Mouse (Mus musculus) C2C12 (cell line): ENCODE results near the gene Atxn1. TPM values are rescaled to one million over a fixed set of nuclear protein-coding genes. Genes with fewer than 3 reads are reported as not detected.

ENCODE experiments used
- H3K27me3 ChIP-seq: one replicate; pipeline ENCODE4 v1.6.1; 2011; ENCODE audit not compliant: control insufficient read depth, insufficient read depth, insufficient read length
- H3K36me3 ChIP-seq: one replicate; pipeline ENCODE4 v1.6.1; 2011; ENCODE audit not compliant: control insufficient read depth, insufficient read depth
- H3K4me3 ChIP-seq: one replicate; pipeline ENCODE4 v1.5.1; 2011; ENCODE audit warnings: mild to moderate bottlenecking, control low read depth; ENCODE audit not compliant: poor library complexity, insufficient read depth, severe bottlenecking
- H3K79me2 ChIP-seq: one replicate; pipeline ENCODE4 v1.6.1; 2011; ENCODE audit not compliant: control insufficient read depth, insufficient read depth
- H3K79me3 ChIP-seq: one replicate; pipeline ENCODE4 v1.6.1; 2011; ENCODE audit warnings: low read depth, control low read depth
- H3ac ChIP-seq: one replicate; pipeline ENCODE3; 2011; ENCODE audit warnings: low read depth; ENCODE audit not compliant: control insufficient read depth, insufficient read length
- CEBPB ChIP-seq: IDR thresholded peaks from one replicate; pipeline ENCODE4 v1.6.1; 2011; ENCODE audit warnings: low read depth, mild to moderate bottlenecking, control low read depth, moderate library complexity
- CTCF ChIP-seq: IDR thresholded peaks from one replicate; pipeline ENCODE4 v1.5.1; 2011; ENCODE audit not compliant: control insufficient read depth, insufficient read depth, insufficient read length
- FOSL1 ChIP-seq: IDR thresholded peaks from one replicate; pipeline ENCODE4 v1.8.0; 2011; ENCODE audit warnings: mild to moderate bottlenecking, low read length; ENCODE audit not compliant: poor library complexity, insufficient read depth, severe bottlenecking
- MAX ChIP-seq: IDR thresholded peaks from one replicate; pipeline ENCODE4 v1.6.1; 2011; ENCODE audit warnings: mild to moderate bottlenecking, control low read depth
- MYOD1 ChIP-seq: IDR thresholded peaks from one replicate; pipeline ENCODE4 v1.6.1; 2011; ENCODE audit warnings: low read depth; ENCODE audit not compliant: control insufficient read depth, insufficient read length
- MYOG ChIP-seq: IDR thresholded peaks from one replicate; pipeline ENCODE4 v1.6.1; 2011; ENCODE audit not compliant: control insufficient read depth, insufficient read length; ENCODE audit errors: extremely low read depth
- USF1 ChIP-seq: IDR thresholded peaks from one replicate; pipeline ENCODE4 v1.6.1; 2011; ENCODE audit warnings: low read depth, mild to moderate bottlenecking, control low read depth, moderate library complexity
- polyA plus RNA-seq: library from polyadenylated mRNA; unstranded; fragments of >200 nt; fragmentation: generic; extraction: Trizol; gene quantifications from one replicate; pipeline ENCODE4 v1.2.1, GENCODE M21; 2012; ENCODE audit warnings: missing spikeins

Gene Atxn1
- polyA plus RNA-seq, 1 experiment = 3.0 TPM

DNA sequence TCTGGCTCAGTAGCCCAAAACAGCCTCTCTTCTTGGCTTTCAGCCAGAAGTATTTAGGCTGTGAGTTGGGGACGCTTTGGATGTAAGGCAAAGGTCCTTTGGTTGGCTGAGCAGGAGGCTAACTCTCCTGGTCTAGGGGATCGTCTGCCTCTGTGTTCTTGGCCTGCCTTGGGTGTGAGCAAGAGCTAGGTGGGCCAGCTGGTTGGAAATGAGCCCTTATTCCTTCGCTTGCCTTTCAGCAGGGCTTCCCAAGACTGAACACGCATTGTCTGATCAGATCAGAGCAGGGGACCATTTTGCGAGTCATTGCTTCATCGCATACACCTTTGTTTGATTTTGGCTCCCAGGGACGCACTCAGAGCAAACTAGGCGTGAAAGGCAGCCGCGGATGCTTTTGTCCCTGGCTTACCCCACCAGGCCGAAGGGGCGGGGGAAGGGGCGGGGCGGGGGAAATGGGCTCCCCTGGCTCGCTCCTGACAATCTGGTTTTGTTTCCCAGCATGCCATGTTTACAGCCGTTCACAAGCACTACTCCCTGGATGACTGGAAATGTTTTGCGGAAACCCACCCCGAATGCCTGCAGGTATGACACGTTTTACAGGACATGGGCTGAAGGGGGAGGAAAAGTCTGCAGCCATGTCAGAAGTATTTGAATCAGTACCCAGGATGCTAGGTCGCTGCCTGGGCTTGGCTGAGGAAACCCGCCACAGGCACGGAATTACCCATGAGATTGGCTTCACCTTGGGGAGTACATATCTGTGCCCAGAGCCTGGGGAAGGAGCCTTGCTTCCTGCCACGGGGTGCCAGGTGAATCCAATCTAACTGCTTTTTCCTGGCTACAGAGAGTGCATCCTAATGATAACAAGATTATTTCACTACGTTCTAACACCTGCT is 448.1 kb downstream of the Atxn1 start:
- no peaks in the 10 kb centered on the region for H3K36me3 ChIP-seq
- TF ChIP-seq CEBPB (no peak), USF1 (no peak), MYOD1 (no peak)
- no peaks in the 10 kb centered on the region for H3K27me3 ChIP-seq
- no peaks in the 10 kb centered on the region for H3K79me2 ChIP-seq
- H3ac ChIP-seq = no peak overlapping the region
- no peak overlapping the region for H3K4me3 ChIP-seq
- H3K79me3 ChIP-seq = no peaks in the 10 kb centered on the region

DNA sequence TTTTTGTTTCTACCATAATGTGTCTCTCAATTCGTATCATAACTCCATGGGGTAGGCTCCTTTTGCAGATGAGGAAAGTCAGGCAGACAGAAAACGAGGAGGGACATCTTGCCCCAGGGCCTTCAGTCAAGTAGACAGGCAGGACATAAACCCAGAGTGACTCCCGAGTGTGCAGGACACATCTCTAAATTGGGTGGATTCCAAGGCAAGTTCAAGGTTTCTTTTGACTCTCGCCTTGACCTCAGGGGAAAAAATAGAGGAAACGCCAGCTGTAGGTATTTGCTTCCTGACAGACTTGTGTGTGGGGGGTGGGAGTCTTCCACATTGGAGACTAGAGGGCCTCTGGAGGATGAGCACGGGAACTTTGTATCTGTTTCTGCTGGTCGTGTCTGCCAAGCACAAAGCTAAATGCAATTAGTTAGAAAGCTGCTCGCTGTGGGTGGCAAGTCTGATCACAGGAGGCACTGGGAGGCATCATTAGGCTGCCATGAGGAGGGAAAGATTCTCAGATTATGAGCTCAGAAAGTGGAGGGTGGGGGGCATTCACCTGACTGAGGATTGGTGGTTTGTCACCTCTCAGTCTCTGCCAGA is 449.9 kb downstream of the Atxn1 start:
- Histone ChIP-seq H3K27me3 (no peaks in the 10 kb centered on the region), H3K4me3 (no peak overlapping the region), H3ac (no peak overlapping the region), H3K36me3 (no peaks in the 10 kb centered on the region), H3K79me2 (no peaks in the 10 kb centered on the region), H3K79me3 (no peaks in the 10 kb centered on the region)
- no peak for TF ChIP-seq CEBPB
- no peak for TF ChIP-seq MYOG
- no peak for TF ChIP-seq MYOD1
- TF ChIP-seq USF1 = no peak
- no peak for TF ChIP-seq FOSL1
- TF ChIP-seq CTCF = no peak
- TF ChIP-seq MAX = no peak

DNA sequence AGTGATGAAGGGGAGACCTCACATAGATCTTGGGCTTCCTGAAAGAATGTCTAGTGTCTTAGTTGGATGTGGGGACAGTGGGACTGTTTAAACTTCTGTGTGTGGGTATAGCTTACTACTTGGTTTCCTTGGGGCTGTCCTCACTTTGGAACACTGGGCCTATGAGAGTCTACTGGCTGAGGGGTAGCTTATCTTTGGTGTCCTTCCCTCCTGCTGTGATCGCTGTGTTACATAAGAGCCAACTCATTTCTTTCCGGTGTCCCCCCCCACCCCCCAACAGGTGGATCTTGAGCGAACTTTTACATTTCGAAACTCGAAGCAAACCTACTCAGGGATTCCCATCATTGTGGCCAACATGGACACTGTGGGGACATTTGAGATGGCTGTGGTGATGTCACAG is 450.7 kb downstream of the Atxn1 start:
- H3K79me2 ChIP-seq = no peaks in the 10 kb centered on the region
- no peak overlapping the region for H3ac ChIP-seq
- no peaks in the 10 kb centered on the region for H3K27me3 ChIP-seq
- no peak overlapping the region for H3K4me3 ChIP-seq
- no peaks in the 10 kb centered on the region for H3K79me3 ChIP-seq
- TF ChIP-seq MYOG = no peak
- TF ChIP-seq FOSL1 = no peak
- TF ChIP-seq MAX = no peak
- TF ChIP-seq CTCF = no peak
- TF ChIP-seq MYOD1 = no peak
- no peak for TF ChIP-seq USF1
- no peak for TF ChIP-seq CEBPB
- no peaks in the 10 kb centered on the region for H3K36me3 ChIP-seq

DNA sequence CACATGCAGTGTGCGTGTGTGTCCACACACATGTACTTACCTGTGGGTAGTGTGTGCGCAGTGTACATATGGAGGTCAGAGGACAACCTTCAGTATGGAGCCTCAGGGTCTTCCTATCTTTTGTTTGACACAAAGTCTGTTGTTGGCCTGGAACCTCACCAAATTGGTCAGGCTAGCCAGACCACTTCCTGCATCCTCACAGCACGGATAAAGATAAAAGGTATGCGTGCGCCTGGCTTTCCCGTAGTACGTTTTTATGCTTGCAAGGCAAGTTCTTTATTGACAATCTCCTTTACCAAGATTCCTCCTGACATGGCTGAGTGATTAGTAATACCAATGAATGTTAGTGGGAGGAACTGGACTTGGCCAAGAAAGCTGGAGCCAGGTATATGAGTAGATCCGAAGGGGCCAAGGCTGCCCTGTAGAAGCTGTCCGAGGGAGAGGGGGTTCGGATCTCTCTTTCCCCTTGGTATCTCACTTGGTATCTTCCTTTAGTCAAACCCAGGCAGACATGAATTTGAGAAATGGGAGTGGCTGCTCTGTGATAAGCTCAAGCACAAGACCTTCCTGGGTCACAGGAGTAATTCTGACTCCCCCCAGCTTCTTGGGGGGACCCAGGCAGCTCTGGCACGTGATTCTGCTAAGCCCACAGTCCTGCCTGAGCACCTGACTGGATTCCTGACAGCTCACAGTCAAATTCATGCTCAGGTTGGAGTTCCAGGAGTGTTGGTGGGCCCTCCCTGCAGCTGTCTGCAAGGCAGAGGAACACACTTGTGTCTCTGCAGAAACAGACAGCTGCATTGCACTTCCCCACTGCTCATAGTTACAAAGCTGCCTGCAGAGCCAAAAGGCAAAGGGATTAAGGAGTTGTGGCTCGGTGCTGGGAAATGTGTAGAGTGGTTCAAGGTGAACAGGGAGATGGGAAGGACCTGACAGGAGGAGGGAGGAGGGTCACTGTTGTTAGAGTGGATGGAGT is 451.5 kb downstream of the Atxn1 start:
- Histone ChIP-seq H3ac (no peak overlapping the region), H3K4me3 (no peak overlapping the region), H3K79me2 (no peaks in the 10 kb centered on the region), H3K79me3 (no peaks in the 10 kb centered on the region), H3K27me3 (no peaks in the 10 kb centered on the region), H3K36me3 (no peaks in the 10 kb centered on the region)
- TF ChIP-seq CTCF (no peak), MYOD1 (no peak), MYOG (no peak), MAX (no peak), USF1 (no peak), FOSL1 (no peak)

DNA sequence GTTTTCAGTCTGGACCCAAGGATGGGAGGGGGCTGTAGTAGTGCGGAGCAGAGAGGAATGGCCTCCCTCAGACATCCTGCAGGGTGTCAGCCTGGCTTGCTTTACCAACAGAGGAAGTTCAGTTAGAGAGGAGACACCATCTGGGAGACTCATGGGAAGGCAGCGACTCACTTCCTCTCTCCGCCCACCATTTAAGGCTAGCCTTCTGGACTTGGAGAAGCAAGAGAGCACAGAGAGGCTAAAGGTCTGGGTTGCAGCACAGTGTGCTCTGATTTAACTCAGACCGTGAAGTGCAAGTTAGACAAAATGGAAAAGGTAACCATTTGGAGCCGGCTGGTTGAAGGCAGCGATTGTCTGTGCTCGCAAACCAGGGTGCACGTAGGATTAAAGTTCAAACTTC is 452.3 kb downstream of the Atxn1 start:
- Histone ChIP-seq H3K36me3 (no peaks in the 10 kb centered on the region), H3ac (no peak overlapping the region), H3K4me3 (no peak overlapping the region), H3K27me3 (no peaks in the 10 kb centered on the region), H3K79me2 (no peaks in the 10 kb centered on the region), H3K79me3 (no peaks in the 10 kb centered on the region)
- TF ChIP-seq MAX (peak; percentile 26), MYOD1 (no peak)
